Mouse (Mus musculus) forebrain, embryonic 15.5 days (tissue): ENCODE results near the gene Cdk14. TPM values are rescaled to one million over a fixed set of nuclear protein-coding genes. Genes with fewer than 3 reads are reported as not detected.

ENCODE experiments used
- ATAC-seq: fragments of 200-750 bp; cut with Nextera tagmentation; replicated peaks from 2 replicates; pipeline ENCODE4 v1.8.0; 2017; ENCODE audit warnings: mild to moderate bottlenecking, moderate TSS enrichment, moderate library complexity
- H3K27ac ChIP-seq: fragments of 300-500 bp; sonication (generic); replicated peaks from 2 replicates; pipeline ENCODE4 v1.5.1; 2015; ENCODE audit warnings: mild to moderate bottlenecking, inconsistent platforms
- H3K27me3 ChIP-seq: fragments of 300-500 bp; sonication (generic); 2 replicates; pipeline ENCODE4 v1.6.1; 2015; ENCODE audit warnings: inconsistent platforms
- H3K36me3 ChIP-seq: fragments of 300-500 bp; sonication (generic); 2 replicates; pipeline ENCODE4 v1.6.1; 2015; ENCODE audit warnings: mild to moderate bottlenecking, inconsistent platforms
- H3K4me1 ChIP-seq: fragments of 300-500 bp; sonication (generic); 2 replicates; pipeline ENCODE4 v1.6.1; 2015; ENCODE audit warnings: inconsistent platforms
- H3K4me2 ChIP-seq: fragments of 300-500 bp; sonication (generic); replicated peaks from 2 replicates; pipeline ENCODE4 v1.6.1; 2015; ENCODE audit warnings: mild to moderate bottlenecking, inconsistent platforms
- H3K4me3 ChIP-seq: fragments of 300-500 bp; sonication (generic); 2 replicates; pipeline ENCODE4 v1.5.1; 2015; ENCODE audit warnings: mild to moderate bottlenecking, inconsistent platforms
- H3K9ac ChIP-seq: fragments of 300-500 bp; sonication (generic); replicated peaks from 2 replicates; pipeline ENCODE4 v1.6.1; 2015; ENCODE audit warnings: mild to moderate bottlenecking, inconsistent platforms
- H3K9me3 ChIP-seq: fragments of 300-500 bp; sonication (generic); 2 replicates; pipeline ENCODE4 v1.6.1; 2016; ENCODE audit warnings: inconsistent platforms
- WGBS: fragments of 180-500 bp; shearing (Covaris S2); methylation state at CpG from one replicate; pipeline ENCODE4 v1.1.7; 2015; ENCODE audit warnings: mixed read lengths; 5-methylcytosine and 5-hydroxymethylcytosine counted together
- polyA plus RNA-seq: library from polyadenylated mRNA; unstranded; fragments of >200 nt; fragmentation: Nextera tagmentation; extraction: Ambion mirVana; gene quantifications from 2 replicates; pipeline ENCODE4 v1.2.1, GENCODE M21; 2015

The Cdk14 gene
- polyA plus RNA-seq, 1 experiment from 2014 or later = 34.4 TPM

DNA sequence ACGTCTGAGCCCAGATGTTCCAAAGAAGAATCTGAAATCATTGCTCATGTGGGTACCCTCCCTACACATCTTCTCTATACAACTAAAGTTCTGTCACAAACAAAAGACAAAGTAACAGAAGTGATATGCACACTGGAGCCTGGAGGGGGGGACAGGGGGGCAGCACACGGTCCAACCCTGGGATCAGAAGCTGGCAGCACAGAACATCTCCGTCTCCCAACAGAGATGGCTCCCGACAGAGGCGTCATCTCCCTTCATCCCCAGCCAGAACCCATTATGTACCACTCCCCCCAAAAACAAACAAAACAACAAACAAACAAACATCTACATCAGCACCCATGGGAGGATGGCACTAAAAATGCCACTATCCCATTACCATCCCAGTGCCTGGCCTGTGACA lies 59.8 kb downstream of the Cdk14 start:
- H3K27me3 ChIP-seq = no peaks in the 10 kb centered on the region
- no peaks in the 10 kb centered on the region; the same call in 1 of the 2 replicates for H3K4me1 ChIP-seq
- no peak overlapping the region for H3K4me2 ChIP-seq
- no peak overlapping the region for H3K4me3 ChIP-seq
- WGBS = 92% methylated on average over 5 of the region's 5 CpGs
- H3K36me3 ChIP-seq = no peaks in the 10 kb centered on the region
- ATAC-seq = no peak
- H3K9ac ChIP-seq = no peak overlapping the region
- H3K27ac ChIP-seq = no peak overlapping the region
- 0 out of 2 replicates have a peak, but pooled peaks cover 3% of the 10 kb centered on the region for H3K9me3 ChIP-seq

DNA sequence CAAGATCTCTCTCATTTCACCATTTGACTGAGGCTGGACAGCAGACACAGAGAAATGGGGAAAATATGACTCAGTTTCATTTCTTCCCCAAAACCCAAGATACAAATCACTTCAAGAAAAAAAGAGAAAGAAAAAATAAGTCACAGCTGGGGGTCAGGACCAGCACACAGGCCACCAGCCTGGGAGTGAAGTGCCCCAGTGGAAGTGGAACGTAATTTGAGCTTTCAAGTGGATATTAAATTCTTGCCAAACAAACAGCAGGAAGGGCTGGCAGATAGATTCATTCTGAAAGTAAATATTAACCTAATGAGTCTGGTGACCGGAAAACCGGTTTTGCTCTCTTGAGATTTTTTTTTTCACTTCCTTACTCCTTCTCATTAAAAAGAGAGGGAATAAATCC lies 60.2 kb downstream of the Cdk14 start:
- H3K36me3 ChIP-seq = no peaks in the 10 kb centered on the region
- ATAC-seq = no peak
- H3K9me3 ChIP-seq = 0 out of 2 replicates have a peak, but pooled peaks cover 3% of the 10 kb centered on the region
- no peak overlapping the region for H3K9ac ChIP-seq
- WGBS = 72% methylated on average over 3 of the region's 3 CpGs
- H3K4me2 ChIP-seq = no peak overlapping the region
- H3K27ac ChIP-seq = no peak overlapping the region
- H3K4me1 ChIP-seq = no peaks in the 10 kb centered on the region; the same call in 1 of the 2 replicates
- H3K4me3 ChIP-seq = no peak overlapping the region
- H3K27me3 ChIP-seq = no peaks in the 10 kb centered on the region

DNA sequence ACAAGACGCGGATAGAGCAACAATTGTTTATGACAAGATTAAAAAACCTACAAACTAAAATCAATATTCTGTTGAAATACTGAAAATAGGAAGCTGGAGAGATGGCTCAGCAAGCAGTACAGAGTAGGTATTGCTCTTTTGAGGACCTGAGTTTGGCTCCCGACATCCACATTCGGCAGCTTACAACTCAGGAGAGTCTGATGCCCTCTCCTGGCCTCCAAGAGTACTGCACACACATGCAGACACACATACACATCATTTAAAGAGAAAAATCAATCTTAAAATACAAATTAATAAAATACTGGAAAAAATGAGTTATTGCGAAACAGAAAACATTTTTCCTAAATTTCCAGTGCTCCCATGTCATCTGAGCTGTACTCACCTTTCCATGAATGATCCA lies 60.7 kb downstream of the Cdk14 start:
- Histone ChIP-seq H3K36me3 (no peaks in the 10 kb centered on the region), H3K27ac (no peak overlapping the region), H3K27me3 (no peaks in the 10 kb centered on the region), H3K4me3 (no peak overlapping the region), H3K4me1 (no peaks in the 10 kb centered on the region; the same call in 1 of the 2 replicates), H3K4me2 (no peak overlapping the region), H3K9ac (no peak overlapping the region), H3K9me3 (0 out of 2 replicates have a peak, but pooled peaks cover 3% of the 10 kb centered on the region)
- 97% methylated on average over 5 of the region's 5 CpGs for WGBS
- ATAC-seq = no peak

DNA sequence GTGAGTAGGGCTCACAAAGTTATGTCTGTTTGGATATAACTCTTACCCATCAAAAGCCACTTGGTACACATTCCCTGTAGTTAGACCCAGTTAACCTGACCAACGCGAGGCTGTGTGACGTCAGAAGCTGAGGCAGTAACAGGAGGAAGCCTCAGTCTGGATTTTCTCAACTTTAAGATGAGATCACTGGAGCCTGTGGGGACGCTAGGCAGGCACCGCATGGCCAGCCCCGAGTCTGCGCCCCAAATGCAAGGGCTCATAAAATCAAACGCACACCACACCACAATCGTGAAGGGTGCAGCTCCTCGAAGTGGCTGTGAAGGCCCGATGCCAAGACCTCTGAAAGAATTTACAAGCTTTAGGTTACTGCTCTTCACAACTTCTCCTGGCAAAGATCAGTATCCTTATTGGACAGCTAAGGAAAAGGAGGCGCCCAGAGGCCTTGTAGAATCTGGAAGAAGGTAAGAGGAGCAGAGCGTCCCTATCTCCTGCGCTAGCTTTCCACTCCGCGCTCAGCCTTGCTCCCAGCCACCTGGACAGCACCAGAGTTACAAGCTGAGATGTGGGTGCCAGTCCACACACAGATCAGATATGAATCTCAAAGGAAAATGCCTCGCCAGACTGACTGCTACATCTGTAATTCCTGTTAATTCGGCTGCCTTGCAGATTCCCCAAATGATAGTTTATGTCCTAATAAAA lies 61.9 kb downstream of the Cdk14 start:
- Histone ChIP-seq H3K9me3 (0 out of 2 replicates have a peak, but pooled peaks cover 3% of the 10 kb centered on the region), H3K4me3 (no peak overlapping the region), H3K36me3 (no peaks in the 10 kb centered on the region), H3K27ac (no peak overlapping the region), H3K4me2 (no peak overlapping the region), H3K27me3 (no peaks in the 10 kb centered on the region), H3K4me1 (no peaks in the 10 kb centered on the region; the same call in 1 of the 2 replicates), H3K9ac (no peak overlapping the region)
- WGBS = 90% methylated on average over 18 of the region's 18 CpGs
- no peak for ATAC-seq

DNA sequence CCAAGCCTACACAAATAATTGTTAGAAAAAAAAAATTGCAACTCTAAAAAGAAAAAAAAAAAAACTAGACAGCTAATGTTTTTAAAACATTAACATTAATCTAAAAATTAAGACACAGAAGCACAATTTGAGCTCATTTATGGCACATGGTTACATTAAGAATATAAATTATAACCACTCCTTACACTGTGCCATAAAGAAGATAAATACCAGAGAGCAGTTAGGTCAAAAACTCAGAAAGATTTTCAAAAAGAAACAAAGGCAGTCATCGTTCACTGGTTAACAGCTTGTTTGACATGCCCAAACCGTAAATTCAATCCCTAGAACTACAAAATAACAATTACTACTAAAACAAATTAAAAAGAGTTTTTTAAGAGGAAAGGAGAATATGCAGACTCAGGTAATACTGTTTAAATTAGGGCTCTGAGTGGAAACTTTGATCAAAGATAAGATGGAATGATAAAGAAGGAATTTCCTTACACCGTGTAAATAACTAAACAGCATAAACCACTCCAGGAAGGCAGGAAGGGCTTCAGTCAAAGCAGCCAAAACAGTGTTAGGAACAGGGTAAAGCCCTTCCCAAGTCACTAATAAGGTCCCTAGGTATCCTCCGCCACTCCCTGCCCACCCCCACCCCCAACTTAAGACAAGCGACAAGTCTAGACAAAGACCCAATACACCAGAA lies 65.3 kb downstream of the Cdk14 start:
- Histone ChIP-seq H3K4me1 (no peaks in the 10 kb centered on the region), H3K4me3 (no peak overlapping the region), H3K36me3 (no peaks in the 10 kb centered on the region), H3K4me2 (no peak overlapping the region), H3K27ac (no peak overlapping the region), H3K27me3 (no peaks in the 10 kb centered on the region), H3K9ac (no peak overlapping the region), H3K9me3 (no peaks in the 10 kb centered on the region)
- WGBS = 41% methylated on average over 5 of the region's 5 CpGs
- ATAC-seq = no peak

GRCm38 (mm10) chr5:5353946-5354345 lies 66.2 kb downstream of the Cdk14 start:
- Histone ChIP-seq H3K4me1 (no peaks in the 10 kb centered on the region), H3K9ac (no peak overlapping the region), H3K27ac (no peak overlapping the region), H3K4me2 (no peak overlapping the region), H3K9me3 (no peaks in the 10 kb centered on the region), H3K36me3 (no peaks in the 10 kb centered on the region), H3K4me3 (no peak overlapping the region), H3K27me3 (no peaks in the 10 kb centered on the region)
- no peak for ATAC-seq
- WGBS = 16% methylated on average over 1 of the region's 1 CpGs

GRCm38 (mm10) chr5:5344646-5345045 lies 75.5 kb downstream of the Cdk14 start:
- H3K27ac ChIP-seq = no peak overlapping the region
- WGBS = 92% methylated on average over 5 of the region's 5 CpGs
- H3K27me3 ChIP-seq = no peaks in the 10 kb centered on the region
- ATAC-seq = no peak
- peaks cover 26% of the 10 kb centered on the region for H3K4me1 ChIP-seq
- no peaks in the 10 kb centered on the region for H3K9me3 ChIP-seq
- no peaks in the 10 kb centered on the region for H3K36me3 ChIP-seq
- H3K4me3 ChIP-seq = no peak overlapping the region
- no peak overlapping the region for H3K4me2 ChIP-seq
- H3K9ac ChIP-seq = no peak overlapping the region

GRCm38 (mm10) chr5:5343741-5344140 lies 76.4 kb downstream of the Cdk14 start:
- H3K9ac ChIP-seq = no peak overlapping the region
- WGBS = 91% methylated on average over 2 of the region's 2 CpGs
- no peaks in the 10 kb centered on the region for H3K27me3 ChIP-seq
- ATAC-seq = no peak
- no peaks in the 10 kb centered on the region for H3K9me3 ChIP-seq
- peak overlapping the region; percentile 81 for H3K27ac ChIP-seq
- no peak overlapping the region for H3K4me3 ChIP-seq
- peaks cover 26% of the 10 kb centered on the region for H3K4me1 ChIP-seq
- no peak overlapping the region for H3K4me2 ChIP-seq
- no peaks in the 10 kb centered on the region for H3K36me3 ChIP-seq

DNA sequence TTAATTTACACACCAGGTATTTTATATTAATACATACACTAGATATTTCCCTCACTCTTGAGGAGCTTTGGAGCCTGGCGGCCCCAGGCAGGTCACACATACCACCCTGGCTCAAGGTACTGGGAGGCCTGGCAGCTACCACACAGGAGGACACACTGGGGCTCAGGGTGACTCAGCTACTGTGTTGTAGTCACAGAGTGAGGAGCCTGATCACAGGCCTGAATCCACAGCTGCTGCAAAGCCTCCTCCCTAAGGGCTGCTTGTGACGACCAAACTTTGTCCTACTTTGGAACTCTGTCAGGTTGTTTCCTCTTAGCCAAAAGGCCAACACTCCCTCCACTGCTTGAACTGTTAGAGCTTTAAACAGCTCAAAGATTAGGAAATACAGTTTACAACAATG lies 76.8 kb downstream of the Cdk14 start:
- no peaks in the 10 kb centered on the region for H3K27me3 ChIP-seq
- peak; percentile 72 for ATAC-seq
- H3K27ac ChIP-seq = peak overlapping the region; percentile 81
- H3K4me1 ChIP-seq = peaks cover 26% of the 10 kb centered on the region
- WGBS = 38% methylated on average over 2 of the region's 2 CpGs
- H3K4me2 ChIP-seq = no peak overlapping the region
- H3K9me3 ChIP-seq = no peaks in the 10 kb centered on the region
- H3K9ac ChIP-seq = no peak overlapping the region
- no peak overlapping the region for H3K4me3 ChIP-seq
- no peaks in the 10 kb centered on the region for H3K36me3 ChIP-seq

DNA sequence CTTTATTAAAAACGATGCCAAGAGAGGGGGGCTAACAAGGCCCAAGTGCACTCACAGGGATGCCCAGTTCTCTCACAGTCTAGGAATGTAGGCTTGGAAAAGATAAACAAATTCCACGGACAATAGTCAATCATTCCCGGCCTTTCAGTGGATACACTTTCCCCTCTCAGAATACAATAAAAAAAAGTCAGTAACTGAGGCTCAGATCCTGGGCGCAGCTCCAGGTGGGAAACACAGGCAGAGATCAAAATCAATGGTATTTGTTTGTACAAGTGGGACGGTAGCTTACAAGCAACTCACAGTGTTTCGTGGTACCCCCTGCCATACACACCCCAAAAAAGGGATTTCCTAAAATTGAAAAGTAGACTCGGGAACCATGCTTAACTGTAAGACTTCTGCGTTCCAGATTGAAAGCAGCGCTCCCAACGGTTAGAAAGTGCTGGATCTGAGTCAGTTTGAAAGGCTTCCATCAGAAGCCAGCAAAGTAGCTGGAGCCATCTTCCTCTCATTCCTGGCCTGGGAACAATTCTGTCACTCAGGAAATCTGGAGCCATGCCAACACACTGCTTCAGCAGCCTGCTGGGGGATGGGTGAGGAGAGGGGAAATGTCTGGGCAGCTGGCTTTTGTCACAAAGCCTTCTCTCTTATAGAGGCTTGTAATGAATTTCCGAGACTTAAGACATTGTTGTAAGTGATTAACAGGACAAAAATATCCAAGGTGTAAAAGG lies 77.5 kb downstream of the Cdk14 start:
- ATAC-seq = peak; percentile 91
- Histone ChIP-seq H3K4me3 (no peak overlapping the region), H3K27me3 (no peaks in the 10 kb centered on the region), H3K4me2 (peak overlapping the region; percentile 2; the same call in 1 of the 2 replicates), H3K4me1 (peaks cover 26% of the 10 kb centered on the region), H3K36me3 (no peaks in the 10 kb centered on the region), H3K9me3 (no peaks in the 10 kb centered on the region), H3K9ac (no peak overlapping the region), H3K27ac (peak overlapping the region; percentile 81)
- 9% methylated on average over 11 of the region's 11 CpGs for WGBS

- H3K9ac ChIP-seq = no peak overlapping the region
- no peak overlapping the region for H3K27ac ChIP-seq
- 70% methylated on average over 8 of the region's 8 CpGs for WGBS
- no peak overlapping the region for H3K4me3 ChIP-seq
- H3K36me3 ChIP-seq = no peaks in the 10 kb centered on the region
- no peak overlapping the region for H3K4me2 ChIP-seq
- no peaks in the 10 kb centered on the region for H3K9me3 ChIP-seq
- H3K27me3 ChIP-seq = no peaks in the 10 kb centered on the region
- peaks cover 26% of the 10 kb centered on the region for H3K4me1 ChIP-seq
- peak; percentile 47 for ATAC-seq
Observed at GRCm38 (mm10) chr5:5341611-5342010, 78.5 kb downstream of the Cdk14 start.

- ATAC-seq = no peak
Observed at GRCm38 (mm10) chr5:5333916-5334315, 86.2 kb downstream of the Cdk14 start.

More at GRCm38 (mm10) chr5:5333916-5334315, 86.2 kb downstream of the Cdk14 start:
- no peak overlapping the region for H3K4me3 ChIP-seq
- H3K27me3 ChIP-seq = no peaks in the 10 kb centered on the region
- 93% methylated on average over 8 of the region's 8 CpGs for WGBS
- no peak overlapping the region for H3K27ac ChIP-seq
- no peaks in the 10 kb centered on the region for H3K9me3 ChIP-seq
- no peaks in the 10 kb centered on the region for H3K36me3 ChIP-seq
- H3K9ac ChIP-seq = no peak overlapping the region
- no peak overlapping the region for H3K4me2 ChIP-seq
- H3K4me1 ChIP-seq = no peaks in the 10 kb centered on the region
